Mouse (Mus musculus): ENCODE results near the gene Ccer2.
A peak's percentile ranks its signal among the peaks of the same experiment; 100 is the strongest.

- peak; percentile 50 for TF ChIP-seq CTCF (IDR thresholded peaks at IDR 0.05; ENCODE audit: insufficient read depth, low read length)
- TF ChIP-seq POLR2A (IDR thresholded peaks at IDR 0.05; ENCODE audit: borderline replicate concordance, extremely low read depth, low read depth, low read length): peak; percentile 97
Measured at GRCm38 (mm10) chr7:28741709-28742438, 14.1 kb upstream of the Ccer2 start, which contains the start of the genes Mrps12 and Sars2.

Measured in lung, adult 2 months (tissue).